Mouse (Mus musculus): ENCODE measurements around the gene Olfr1360.

Gene Olfr1360

DNA sequence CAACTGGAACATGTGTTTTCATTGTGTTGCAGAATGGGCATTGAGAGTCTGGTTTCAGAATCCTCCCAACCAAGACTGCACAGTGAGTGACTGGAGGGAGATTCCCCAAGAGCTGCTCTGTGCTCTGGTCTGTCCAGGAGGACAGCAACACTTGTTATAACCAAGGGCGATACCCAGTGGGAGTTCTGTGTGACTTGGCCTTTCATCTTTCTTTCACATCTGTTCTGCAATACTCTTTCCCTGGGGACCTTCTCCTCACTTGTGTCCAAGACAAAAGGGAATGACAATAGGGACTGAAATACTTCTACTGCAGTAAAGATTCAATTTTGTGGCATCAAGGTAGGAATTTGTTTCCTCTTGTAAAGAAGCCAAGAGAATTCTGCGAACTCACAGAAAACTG is 34.8 kb downstream of the Olfr1360 start, which contains the start of gene Olfr11:
TSS of gene Olfr11 (minus strand) at position 101 of the 400 bp plus-strand sequence.
- DNase-seq, result no peak
